Mouse (Mus musculus) gastrocnemius, adult 8-10 months (tissue): Measurements from ENCODE around the gene Anxa5. TPM values are rescaled to one million over a fixed set of nuclear protein-coding genes. Genes with fewer than 3 reads are reported as not detected.
A peak's percentile ranks its signal among the peaks of the same experiment; 100 is the strongest.

Experiments used
- DNase-seq, 2 experiments: peaks; one replicate each; pipeline ENCODE4 v3.0.0; 2022; ENCODE audit warnings: low spot score in 2 of 2
- total RNA-seq, 4 experiments: library from RNA; stranded (reverse); gene quantifications; 2 replicates each; pipeline ENCODE4 v1.2.4; 2022

The Anxa5 gene
- 10 to 100 TPM; 14.4 to 39.8 (median 28.6) TPM for total RNA-seq

DNA sequence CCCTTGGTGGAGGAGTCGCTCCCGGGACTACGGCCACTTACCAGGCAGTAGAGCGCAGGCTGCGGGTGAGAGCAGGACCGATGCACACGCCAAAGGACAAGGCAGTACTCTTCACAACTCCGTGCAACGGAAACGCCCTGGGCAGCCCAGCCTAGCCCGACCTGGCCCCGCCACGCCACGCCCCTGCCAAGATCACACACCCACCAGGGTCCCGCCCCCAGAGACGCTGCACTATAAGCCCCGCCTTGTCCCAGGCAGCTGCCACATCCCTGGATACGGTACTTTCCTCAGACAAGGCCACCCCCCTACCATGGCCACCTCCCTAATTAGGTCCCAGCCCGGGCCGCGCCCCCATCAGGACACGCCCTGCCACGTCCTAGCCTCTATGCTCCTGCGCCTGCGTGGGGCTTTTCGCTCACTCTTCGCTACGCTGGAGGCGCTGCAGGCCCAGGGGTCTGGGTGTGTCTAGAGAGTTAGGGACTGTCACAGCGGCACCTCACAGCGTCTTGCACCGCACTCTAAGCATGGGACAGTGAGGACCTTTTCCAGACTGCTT, at the start of gene Anxa5, which contains the start of gene 1810062G17Rik:
Gene Anxa5, minus strand, starts transcription at position 363 of the 556 bp plus-strand sequence.
Gene 1810062G17Rik, plus strand, starts transcription at position 406 of the 556 bp plus-strand sequence.
- DNase-seq: peak; percentile 99

DNA sequence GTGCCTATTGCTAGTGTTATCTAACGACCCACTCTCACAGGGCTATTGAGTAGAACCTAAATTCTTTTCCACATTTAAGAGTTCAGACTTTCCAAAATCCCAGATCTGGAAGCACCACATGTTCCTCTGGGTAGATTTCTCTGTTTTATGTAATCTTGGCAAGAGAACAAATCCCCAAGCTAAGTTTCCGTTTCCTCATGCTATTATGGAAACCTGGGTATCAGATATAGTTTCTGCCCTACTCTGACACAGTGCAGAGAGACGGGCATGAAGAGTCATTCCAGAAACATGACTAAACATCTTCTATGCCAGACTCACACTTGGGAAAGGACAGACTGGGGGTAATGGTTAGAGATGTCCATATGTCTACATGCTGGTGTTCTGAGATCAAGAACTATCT, 48.8 kb upstream of the Anxa5 start:
- no peak for DNase-seq

DNA sequence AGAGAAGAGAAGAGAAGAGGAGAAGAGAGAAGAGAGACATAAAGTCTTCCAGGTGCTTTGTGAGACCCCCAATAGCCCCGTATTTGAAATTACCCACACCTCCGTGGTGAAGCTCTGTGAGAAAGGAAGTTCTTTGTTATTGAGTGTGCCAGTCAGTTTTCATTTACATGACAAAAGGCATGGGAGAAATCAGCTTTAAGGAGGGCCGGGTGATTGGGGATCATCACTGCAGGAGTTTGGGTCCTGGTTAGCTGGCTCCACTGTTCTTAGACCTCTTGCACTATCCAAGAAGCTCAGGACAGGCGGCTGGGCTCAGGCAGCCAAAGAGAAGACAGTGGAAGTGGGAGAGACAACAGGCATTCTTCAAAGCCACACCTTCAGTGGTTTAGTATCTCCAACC, 46.4 kb upstream of the Anxa5 start:
- no peak for DNase-seq

DNA sequence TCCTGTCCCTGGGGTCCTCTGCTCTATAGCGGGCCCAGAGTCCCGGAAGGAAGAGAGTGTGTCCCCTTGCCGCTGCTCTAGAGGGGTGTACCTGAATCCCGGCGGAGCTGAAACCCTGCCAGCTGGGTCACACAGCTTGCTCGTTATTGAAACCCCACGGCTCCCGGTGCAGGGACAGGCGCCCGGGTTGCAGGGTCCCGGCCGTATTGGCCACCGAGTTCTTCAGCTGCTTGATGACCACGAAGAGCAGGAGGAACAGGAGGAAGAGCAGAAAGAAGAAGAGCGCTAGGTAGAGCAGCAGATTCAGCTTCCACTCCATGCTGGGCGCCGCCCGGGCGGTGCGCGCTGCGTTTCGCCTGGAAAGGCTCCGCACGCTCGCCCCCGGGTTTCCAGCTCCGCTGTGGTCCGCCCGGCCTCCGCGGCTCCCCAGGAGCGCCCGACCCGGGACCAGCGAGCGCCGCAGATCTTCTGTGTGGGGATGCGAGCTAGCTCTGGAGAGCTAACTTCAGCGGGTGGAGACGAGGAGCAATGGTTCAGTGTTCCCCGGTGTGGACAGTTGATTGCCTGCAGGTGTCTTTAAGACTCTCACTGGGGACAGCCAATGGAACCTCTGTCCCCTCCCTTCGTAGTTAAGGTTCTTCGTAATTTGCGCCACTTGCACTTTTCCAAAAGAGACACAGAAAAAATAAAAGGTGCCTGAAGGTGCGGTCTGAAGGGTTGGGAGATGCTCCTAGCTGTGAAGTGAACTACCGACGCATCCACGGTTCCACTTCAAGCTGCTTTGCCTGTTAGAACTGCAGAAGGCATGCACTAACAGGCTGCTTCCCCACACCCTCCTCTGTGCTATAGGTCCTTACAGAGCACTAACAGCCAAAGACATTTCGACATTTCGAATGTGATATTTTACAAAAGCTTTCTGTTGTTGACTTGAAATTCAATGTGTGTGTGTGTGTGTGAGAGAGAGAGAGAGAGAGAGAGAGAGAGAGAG, 45.7 kb upstream of the Anxa5 start, which contains the start of gene Gm11549:
Gene Gm11549, minus strand, starts transcription at position 741 of the 988 bp plus-strand sequence.
- no peak for DNase-seq

DNA sequence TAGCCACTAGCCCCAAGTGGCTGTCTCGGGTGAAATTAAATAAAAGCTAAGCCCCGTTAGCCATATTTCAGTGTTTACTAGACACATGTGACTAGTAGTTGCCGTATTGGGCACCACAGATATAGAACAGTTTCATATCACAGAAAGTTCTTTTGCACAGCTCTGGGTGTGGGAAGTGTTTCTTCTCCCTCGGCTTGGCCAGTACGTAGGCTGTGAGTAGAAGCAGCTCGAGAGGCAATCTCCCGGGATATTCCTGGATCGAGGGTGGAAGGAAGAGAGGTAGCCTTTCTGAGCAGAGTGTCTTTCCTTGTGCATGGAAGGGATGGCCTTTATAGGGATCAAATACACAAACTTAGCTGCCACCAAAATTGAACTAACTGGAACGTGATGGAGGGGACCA, 40.5 kb upstream of the Anxa5 start:
- no peak for DNase-seq

DNA sequence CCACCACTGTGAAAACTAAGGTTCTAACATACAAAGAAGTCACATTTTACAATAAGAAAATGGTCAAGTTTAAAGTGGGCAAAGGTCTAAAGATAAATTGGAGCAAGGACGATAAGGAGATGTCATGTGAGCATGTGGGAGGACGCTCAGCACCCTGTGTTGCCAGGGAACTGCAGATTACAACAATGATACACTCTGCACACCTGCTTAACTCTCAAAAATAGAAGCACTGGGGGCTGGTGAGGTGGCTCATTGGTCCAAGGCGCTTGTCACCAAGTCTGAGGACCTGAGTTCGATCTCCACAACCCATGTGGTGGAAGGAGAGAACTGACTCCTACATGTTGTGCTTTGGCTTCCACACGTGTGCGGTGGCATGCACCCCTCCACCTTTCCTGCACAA, 35.8 kb upstream of the Anxa5 start:
- DNase-seq: no peak

DNA sequence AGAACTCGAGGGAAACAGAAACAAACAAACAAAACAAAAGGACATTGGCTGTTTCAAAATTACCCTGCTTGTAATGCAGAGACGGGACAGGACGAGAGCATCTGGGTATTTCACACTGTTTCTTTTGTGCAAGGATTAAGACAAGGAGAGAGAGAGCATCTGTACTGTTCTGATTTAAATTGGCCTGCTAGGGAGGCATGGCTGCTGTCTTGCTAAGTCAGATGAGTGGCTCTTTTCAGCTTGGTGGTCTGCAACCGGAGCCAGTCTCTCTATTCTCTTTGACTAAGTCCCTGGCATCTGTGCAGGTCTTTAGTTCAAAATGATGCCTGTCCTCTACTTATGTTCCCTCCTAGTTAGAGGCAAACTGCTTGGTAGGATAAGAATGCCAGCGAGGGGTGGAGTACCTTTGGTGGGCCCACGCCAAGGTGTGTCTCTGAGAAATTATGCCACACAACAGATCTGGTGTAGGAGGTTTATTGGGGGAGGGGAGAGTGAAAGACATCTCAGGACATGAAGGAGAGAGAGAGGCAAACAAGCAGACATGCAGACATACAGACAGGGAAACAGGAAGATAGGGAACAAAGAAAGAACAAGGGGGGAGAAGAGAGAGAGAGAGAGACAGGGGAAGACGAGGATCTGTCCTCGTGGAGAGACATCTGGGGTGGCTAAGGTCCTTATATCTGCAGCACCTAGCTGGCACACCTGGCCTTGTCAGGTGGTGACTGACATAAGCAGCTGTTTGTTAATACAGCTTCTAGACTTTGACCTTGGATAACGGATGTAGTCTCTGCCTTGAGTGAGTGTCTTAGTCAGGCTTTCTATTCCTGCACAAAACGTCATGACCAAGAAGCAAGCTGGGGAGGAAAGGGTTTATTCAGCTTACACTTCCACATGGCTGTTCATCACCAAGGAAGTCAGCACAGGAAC, 30.4 kb upstream of the Anxa5 start:
- DNase-seq: no peak

DNA sequence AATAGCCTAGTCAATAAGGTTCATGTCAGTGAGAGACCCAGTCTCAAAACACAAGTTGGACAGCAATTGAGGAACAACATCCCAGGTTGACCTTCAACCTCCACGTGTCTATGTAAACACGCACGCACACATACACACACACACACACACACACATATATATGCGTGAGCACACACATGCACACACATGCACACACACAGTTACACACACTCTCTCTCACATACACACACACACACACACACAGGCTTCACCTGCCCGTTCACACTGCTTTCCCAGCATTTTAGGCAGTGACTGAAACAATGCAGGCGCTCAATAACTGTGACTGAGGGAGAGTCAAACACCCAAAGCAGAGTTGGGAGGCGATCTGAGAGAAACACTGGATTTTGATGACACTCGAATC, 29.6 kb upstream of the Anxa5 start:
- no peak for DNase-seq

DNA sequence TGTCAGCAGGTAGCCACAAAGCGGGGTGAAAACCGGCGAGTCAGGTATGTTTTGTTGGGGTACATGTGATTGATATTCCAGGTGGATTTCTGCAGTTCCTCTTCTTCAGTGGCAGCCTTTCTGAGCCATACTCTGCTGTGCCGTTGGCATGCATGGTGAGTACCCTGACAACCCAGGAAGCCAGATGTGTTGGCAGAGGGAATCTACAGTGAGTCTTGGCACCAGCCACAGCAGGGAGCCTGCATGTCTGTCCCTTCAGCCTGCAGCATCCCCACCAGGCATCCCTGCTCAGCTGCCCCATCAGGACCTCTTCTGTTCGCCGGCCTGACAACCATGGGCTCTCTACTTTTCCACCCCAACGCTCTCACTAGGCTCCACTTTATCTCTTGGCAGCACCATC, 25.9 kb upstream of the Anxa5 start:
- DNase-seq: no peak

DNA sequence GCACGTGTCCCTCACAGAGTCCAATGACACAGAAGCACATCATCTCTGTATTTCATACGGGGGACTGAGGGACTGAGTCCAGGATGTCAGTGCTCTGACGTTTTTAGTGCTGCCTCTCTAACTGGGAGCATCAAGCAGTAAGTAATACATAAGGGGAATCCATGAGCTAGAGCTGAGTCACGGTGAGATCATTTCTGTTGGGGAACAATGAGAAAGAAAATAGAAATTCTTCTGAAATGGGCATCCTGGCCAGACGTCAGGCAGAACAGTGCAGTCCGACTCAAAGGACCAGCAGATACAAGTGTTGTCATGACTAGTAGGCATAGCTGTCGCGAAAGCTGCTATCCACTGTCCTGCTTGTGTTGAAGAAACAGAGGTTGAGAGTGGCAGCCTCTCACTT, 25.3 kb upstream of the Anxa5 start:
- DNase-seq: no peak

DNA sequence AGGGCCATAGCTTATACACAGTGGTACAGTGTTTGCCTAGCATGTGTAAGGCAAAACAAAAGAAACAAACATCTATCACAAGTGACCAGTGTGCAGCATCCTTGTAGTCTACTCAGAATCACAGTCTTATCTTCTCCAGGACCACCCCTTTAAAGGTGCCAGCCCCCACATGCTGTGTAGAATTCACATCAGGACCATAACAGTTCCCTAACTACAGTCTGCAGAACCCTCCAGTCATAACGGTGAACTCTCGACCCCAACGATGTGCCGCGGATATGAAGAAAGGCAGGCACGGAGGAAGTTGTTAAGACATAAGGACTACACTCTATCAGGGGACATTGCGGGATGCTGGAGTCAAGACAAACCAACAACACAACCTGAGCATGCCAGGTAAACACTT, 23.7 kb upstream of the Anxa5 start:
- no peak for DNase-seq

DNA sequence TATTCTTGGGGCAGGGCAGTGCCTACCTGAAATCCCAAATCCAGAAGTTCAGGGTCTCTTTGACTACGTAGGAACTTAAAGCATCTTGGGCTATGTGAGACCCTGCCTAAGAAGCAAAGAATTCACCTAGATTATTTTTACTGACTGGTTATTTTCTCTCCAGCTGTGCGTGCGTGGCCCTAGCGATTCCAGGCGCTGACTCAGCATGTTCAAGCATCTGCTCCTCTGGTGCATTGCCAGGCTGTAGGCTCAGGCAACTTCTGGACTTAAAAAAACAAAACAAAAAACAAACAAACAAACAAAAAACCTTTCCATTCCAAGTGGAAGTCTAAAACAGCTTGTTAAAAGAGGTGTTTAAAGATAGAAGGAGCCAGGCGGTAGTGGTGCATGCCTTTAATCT, 22.5 kb upstream of the Anxa5 start:
- no peak for DNase-seq

DNA sequence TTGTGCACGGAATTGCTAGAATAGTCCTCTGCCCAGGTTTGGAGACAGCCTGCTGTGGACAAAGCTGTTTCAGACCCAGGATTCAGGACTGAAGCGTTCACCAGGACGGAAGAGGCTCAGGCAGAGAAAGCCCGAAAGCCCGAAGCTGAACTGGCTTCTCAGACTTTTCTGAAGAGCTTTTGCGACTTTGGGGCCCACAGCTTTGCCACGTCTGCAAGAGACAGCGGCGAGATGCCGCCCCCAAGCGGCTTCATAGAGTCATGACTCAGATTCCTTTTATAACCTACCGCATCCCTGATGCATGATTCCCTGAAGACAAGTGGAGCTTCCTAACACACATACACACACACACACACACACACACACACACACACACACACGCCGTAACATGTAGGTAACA, 21.1 kb upstream of the Anxa5 start:
- peak; percentile 22 to 24 for DNase-seq

DNA sequence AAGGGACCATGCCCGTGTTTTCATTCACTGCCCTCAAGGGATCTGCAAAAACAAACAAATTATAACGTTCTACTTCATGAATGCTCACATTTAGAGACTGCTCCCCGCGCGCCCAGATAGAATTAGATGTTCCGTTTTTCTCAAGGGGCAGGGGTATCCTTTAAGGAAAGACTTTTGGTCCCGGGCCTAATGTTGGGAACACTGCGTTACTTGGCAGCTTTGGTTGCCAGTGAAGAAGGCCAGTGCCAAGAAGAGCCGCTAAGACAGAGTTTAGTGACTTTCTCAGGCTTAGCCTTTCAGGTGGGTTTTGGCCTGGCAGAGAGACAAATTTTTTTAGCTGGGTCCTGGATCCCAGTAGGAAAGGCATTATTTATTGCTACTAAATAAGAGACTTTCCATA, 20.6 kb upstream of the Anxa5 start:
- DNase-seq: no peak

DNA sequence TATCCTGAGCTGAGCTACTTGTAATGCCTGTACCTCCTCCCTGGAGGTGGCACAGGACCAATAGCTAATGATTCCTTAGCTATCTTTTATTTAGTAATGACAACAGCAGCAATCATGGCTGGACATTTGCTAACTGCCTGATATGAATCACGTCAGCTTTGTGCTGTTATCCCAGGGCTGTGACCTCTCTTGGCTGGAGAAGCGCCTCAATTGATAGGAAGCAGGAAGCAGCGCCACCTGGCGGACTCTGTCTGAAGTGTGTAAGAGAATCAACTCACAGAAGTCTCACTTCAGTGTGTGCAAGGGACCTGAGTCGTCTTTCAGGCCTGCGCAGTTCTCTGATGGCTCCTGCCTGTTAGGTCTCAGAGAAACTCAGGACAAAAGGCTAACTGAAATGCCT, 19.7 kb upstream of the Anxa5 start:
- peak; percentile 84 to 85 for DNase-seq

DNA sequence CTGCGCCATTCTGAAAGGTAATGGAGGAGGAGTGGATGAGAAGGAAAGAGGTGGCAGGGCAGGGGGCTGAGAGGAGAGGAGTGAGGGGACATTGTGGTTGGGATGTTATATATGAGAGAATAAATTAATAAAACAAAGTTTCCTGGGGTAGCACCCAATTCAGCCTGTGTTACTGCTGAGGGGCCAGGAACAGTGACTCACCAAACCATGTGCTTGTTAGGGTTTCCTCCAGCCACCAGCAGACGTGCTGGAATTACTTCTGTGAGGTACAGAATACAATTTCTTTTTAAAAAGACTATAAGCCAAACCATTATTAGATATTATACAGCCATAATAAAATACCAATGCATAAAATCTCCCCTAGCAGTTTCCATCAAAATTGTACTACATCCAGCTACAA, 18.9 kb upstream of the Anxa5 start:
- no peak for DNase-seq

DNA sequence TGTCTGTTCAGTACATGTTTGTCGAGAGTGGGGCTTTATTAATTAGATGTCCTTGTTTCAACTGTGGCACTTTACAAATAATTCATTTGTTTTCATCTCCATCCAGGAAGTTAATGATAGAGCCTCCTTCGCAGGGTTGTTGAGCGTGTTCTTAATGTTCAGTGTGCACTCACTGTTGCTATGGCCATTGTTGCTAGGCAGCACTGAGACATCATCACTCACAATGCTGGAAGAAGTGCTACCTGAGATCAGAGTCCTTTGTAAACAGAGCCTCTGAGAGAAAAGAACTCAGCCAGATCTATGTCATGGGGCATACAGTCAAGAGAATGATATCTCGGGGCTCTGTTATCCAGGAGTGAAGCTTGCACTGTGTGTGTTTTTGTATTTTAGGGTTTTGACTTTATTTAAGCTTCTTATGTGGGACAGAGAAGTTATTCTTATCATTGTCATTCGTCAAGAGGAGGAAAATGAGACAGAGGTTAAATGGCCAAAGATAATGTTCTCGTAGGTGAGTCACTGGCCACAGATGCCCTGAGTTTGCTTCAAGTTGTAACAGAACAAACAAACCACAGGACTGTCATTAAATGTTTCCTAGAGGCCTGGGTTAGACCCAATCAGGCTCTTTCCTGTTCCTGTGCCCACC, 18.1 kb upstream of the Anxa5 start:
- no peak for DNase-seq

DNA sequence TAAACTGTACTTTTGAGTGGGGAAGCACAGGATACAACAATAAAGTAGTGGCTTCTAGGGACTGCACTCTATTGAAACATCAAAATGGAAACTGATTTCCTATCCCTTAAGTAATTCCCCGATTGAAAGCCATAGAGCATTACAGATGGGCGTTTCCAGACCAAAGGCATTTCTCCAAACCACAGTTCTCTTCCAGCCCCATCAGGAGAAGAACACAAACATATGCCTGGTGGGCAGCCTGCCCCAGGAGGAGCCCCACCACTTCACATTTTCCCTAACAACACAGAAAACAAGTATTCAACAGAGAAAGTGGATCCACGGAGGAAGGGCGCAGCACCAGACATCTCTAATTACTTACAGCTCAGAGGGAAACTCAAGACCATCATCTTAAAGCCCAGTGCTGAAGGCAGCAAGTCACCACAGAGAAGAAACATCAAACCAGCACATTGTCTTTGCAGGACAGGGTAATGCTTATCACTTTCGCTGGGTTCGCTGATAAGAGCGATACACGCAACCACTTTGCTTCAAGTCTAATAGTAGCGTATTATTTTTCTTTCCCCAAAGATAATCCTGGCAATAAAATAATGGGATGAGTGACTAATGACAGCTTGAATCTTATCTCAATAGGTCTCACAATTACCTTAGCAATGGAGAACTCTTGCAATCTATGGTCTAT, 17.2 kb upstream of the Anxa5 start:
- DNase-seq: no peak

DNA sequence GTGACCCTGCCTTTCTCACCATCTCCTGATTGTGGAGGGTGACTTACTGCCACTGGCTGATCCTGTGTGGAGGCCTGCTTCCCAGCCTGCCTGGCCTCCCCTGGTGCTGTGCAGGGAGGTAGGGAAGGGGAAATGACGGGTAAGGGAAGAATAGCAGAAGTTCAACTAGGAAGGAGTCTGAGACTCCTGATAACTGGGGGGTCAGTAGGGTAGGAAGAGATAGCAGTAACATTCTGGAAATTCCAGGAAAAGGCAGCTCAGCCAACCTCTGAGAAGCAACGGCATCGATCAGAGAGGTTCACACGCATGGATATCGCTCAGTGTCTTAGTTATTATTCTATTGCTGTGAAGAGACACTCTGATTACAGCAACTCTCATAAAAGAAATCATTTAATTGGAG, 15.8 kb upstream of the Anxa5 start:
- no peak for DNase-seq

DNA sequence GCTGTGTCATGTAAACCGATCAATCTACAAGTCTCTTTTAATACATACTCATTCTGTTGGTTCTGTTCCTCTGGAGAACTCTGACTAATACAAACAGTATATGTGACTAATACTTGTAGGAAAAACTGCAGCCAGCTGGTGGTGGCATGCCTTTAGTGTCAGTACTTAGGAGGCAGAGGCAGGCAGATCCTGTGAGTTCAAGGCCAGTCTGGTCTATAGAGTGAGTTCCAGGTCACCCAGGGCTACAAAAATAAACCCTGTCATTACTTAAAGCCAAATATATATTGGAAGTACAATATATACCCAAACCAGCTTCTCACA, 13.9 kb upstream of the Anxa5 start:
- DNase-seq: no peak
